Mouse (Mus musculus) macrophage (primary cell): ENCODE data around the gene Slc36a2. TPM values are rescaled to one million over a fixed set of nuclear protein-coding genes. Genes with fewer than 3 reads are reported as not detected.

Experiments
- H3K27ac ChIP-seq: fragments of 350-480 bp; formaldehyde crosslinking; 2 replicates; pipeline ENCODE4 v1.9.0; 2021
- H3K36me3 ChIP-seq: fragments of 350-480 bp; formaldehyde crosslinking; 2 replicates; pipeline ENCODE4 v1.9.0; 2021; ENCODE audit errors: inconsistent target
- H3K4me3 ChIP-seq: fragments of 350-480 bp; formaldehyde crosslinking; 2 replicates; pipeline ENCODE4 v1.9.0; 2021; ENCODE audit errors: inconsistent target
- H3K79me2 ChIP-seq: fragments of 350-480 bp; formaldehyde crosslinking; 2 replicates; pipeline ENCODE4 v1.9.0; 2021; ENCODE audit errors: inconsistent target
- WGBS: methylation state at CpG from one replicate; pipeline ENCODE4 v1.1.7; 2026; ENCODE audit warnings: inconsistent platforms; ENCODE audit not compliant: missing documents; 5-methylcytosine and 5-hydroxymethylcytosine counted together
- polyA plus RNA-seq: library from polyadenylated mRNA; stranded (reverse); fragments of 250-400 nt; gene quantifications from 3 replicates; pipeline ENCODE4 v1.2.4, GENCODE M21; 2018; ENCODE audit warnings: inconsistent platforms

Slc36a2 gene
- polyA plus RNA-seq, 1 experiment from 2014 or later, result not detected

DNA sequence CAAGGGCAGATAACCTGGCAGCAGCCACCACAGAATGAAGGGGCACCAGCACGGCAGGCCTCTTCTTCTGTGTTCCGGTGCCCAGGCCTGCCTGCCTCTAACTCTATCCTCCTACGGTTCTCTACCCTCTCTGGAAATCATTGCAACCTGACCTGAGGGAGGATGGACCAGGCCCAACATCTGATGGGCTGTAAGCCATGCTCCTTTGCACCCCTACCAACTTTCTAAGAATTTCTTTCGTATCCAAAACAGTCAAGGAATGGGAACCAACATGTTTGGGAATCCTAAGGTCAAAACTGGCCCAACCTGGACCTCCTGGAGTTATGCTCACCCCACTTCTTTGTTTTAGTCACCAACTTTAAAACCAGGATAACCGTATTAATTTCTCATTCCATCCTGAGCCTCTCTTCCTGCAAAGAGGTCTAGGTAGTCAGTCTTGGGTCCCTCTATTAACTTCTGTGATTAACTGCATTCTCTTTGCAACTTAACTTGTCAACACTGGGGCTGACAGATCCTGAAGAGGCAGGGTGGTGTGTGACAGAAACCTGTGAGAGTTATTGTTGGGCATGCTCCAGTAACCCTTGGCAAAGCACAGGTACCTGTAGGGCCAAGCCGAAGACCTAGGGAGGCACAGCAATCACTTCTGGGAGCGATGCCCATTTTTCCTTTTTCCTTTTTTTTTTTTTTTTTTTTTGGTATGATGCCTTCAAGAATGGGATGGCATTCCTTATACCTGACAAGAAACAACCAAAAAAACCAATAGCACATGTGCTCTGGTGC, 75.2 kb downstream of the Slc36a2 start:
- Histone ChIP-seq H3K27ac (no peak overlapping the region), H3K79me2 (no peaks in the 10 kb centered on the region), H3K4me3 (no peak overlapping the region), H3K36me3 (peaks cover 29% of the 10 kb centered on the region)
- WGBS, result 98% methylated on average over 6 of the region's 7 CpGs

Other genes with a start within 250 kb of the Slc36a2 start
- 45.9 to 108 TPM (median 70.5 TPM) in 3 replicates for gene Tnip1, start 222.2 kb downstream of the Slc36a2 start, polyA plus RNA-seq
- gene Anxa6, start 151.6 kb downstream of the Slc36a2 start, polyA plus RNA-seq, result 141 to 262 TPM (median 198 TPM) in 3 replicates
- 2.8 to 5.5 TPM (median 3.1 TPM) in 3 replicates for gene Ccdc69, start 106.9 kb downstream of the Slc36a2 start, polyA plus RNA-seq
- 127 to 236 TPM (median 209 TPM) in 3 replicates for gene Gm2a, start 87.0 kb downstream of the Slc36a2 start, polyA plus RNA-seq
- 0.10 TPM in 1 of 3 replicates, not detected in the others for gene Slc36a3, start 33.4 kb downstream of the Slc36a2 start, polyA plus RNA-seq
- gene Slc36a1, start 19.3 kb upstream of the Slc36a2 start, polyA plus RNA-seq, result 21.5 to 45.5 TPM (median 25.9 TPM) in 3 replicates
- not detected in 3 replicates for gene Fat2, start 151.5 kb upstream of the Slc36a2 start, polyA plus RNA-seq
- 0.30 to 1.5 TPM (median 0.63 TPM) in 3 replicates for gene Sparc, start 238.1 kb upstream of the Slc36a2 start, polyA plus RNA-seq